8 mouse cellular contexts compared by ENCODE assay signal in genomic region chr15:78172899-78173817, GRCm38 (mm10). TPM values are rescaled to one million over a fixed set of nuclear protein-coding genes. Genes with fewer than 3 reads are reported as not detected.
A peak's percentile ranks its signal among the peaks of the same experiment; 100 is the strongest.
DNase-seq lines count a peak whose midpoint lies in the region; ATAC-seq and TF ChIP-seq lines count a peak whose summit lies in the region.

No protein-coding gene starts in this region.

- H3K4me2 ChIP-seq in embryonic facial prominence, embryonic 12.5 days (replicated peaks): peak overlapping the region; percentile 88
- peak overlapping the region; percentile 93 for H3K4me2 ChIP-seq in hindbrain, embryonic 15.5 days

- 0 out of 2 replicates have a peak, but pooled peaks have one; percentile 0 for ATAC-seq in embryonic facial prominence, embryonic 12.5 days (ENCODE audit: insufficient number of reproducible peaks, insufficient read depth, low FRiP score, low TSS enrichment)
- no peak for ATAC-seq in hindbrain, embryonic 15.5 days (ENCODE audit: low FRiP score, low read depth)
- no peak for ATAC-seq in cerebellum, adult (ENCODE audit: insufficient number of reproducible peaks, low FRiP score, low TSS enrichment)

- H3K9ac ChIP-seq in embryonic facial prominence, embryonic 12.5 days: peak overlapping the region; percentile 79
- H3K9ac ChIP-seq in hindbrain, embryonic 15.5 days: peak overlapping the region; percentile 65

- no peak for DNase-seq in spleen, adult 2 months (ENCODE audit: low read depth in 1 of 2, low spot score in 2 of 2)
- DNase-seq in spleen, postnatal 36 days (ENCODE audit: low spot score in 2 of 2): no peak
- peak; percentile 12 for DNase-seq in lung, postnatal 36 days
- no peak for DNase-seq in B cell, adult 2 months
- no peak for DNase-seq in urinary bladder, postnatal 4 days (ENCODE audit: low spot score in 2 of 2)

- peak overlapping the region; percentile 75 for H3K4me3 ChIP-seq in spleen, adult 2 months (ENCODE audit: extremely low read depth, insufficient read depth, insufficient read length)
- H3K4me3 ChIP-seq in embryonic facial prominence, embryonic 12.5 days: peak overlapping the region; percentile 65
- H3K4me3 ChIP-seq in hindbrain, embryonic 15.5 days: peak overlapping the region; percentile 73

- H3K36me3 ChIP-seq in spleen, adult 2 months (ENCODE audit: control insufficient read depth, insufficient read depth, low read length): no peaks in the 10 kb centered on the region
- no peaks in the 10 kb centered on the region for H3K36me3 ChIP-seq in embryonic facial prominence, embryonic 12.5 days
- no peaks in the 10 kb centered on the region for H3K36me3 ChIP-seq in hindbrain, embryonic 15.5 days

- H3K4me1 ChIP-seq in spleen, adult 2 months (ENCODE audit: control insufficient read depth, insufficient read depth, insufficient read length): peaks cover 20% of the 10 kb centered on the region; the same call in 1 of the 2 replicates
- H3K4me1 ChIP-seq in embryonic facial prominence, embryonic 12.5 days: peaks cover 12% of the 10 kb centered on the region
- peaks cover 42% of the 10 kb centered on the region for H3K4me1 ChIP-seq in hindbrain, embryonic 15.5 days (replicated peaks)

- TF ChIP-seq POLR2A in spleen, adult 2 months (IDR thresholded peaks at IDR 0.05; ENCODE audit: low read depth, low read length): no peak

- TF ChIP-seq CTCF in spleen, adult 2 months (IDR thresholded peaks at IDR 0.05; ENCODE audit: extremely low read depth, insufficient read depth, insufficient read length, insufficient replicate concordance): no peak

- WGBS in spleen, adult 2 months: 25% methylated on average over 26 of the region's 26 CpGs
- WGBS in embryonic facial prominence, embryonic 12.5 days: 28% methylated on average over 26 of the region's 26 CpGs
- 25% methylated on average over 26 of the region's 26 CpGs for WGBS in hindbrain, embryonic 15.5 days

- no peaks in the 10 kb centered on the region for H3K9me3 ChIP-seq in embryonic facial prominence, embryonic 12.5 days
- H3K9me3 ChIP-seq in hindbrain, embryonic 15.5 days: no peaks in the 10 kb centered on the region

- H3K27ac ChIP-seq in spleen, adult 2 months (ENCODE audit: insufficient read depth, low read length): no peak overlapping the region
- H3K27ac ChIP-seq in embryonic facial prominence, embryonic 12.5 days: no peak overlapping the region
- peak overlapping the region; percentile 73 for H3K27ac ChIP-seq in hindbrain, embryonic 15.5 days (replicated peaks)

- H3K27me3 ChIP-seq in spleen, adult 2 months (ENCODE audit: control insufficient read depth, insufficient read depth, low read length): no peaks in the 10 kb centered on the region
- no peaks in the 10 kb centered on the region for H3K27me3 ChIP-seq in embryonic facial prominence, embryonic 12.5 days
- no peaks in the 10 kb centered on the region for H3K27me3 ChIP-seq in hindbrain, embryonic 15.5 days

RNA-seq across cellular contexts. Expression of gene Ift27, which starts 0.7 kb away (rescaled TPM):
- 27.5 and 46.2 TPM in 2 replicates for polyA plus RNA-seq in spleen, adult 2 months (2012; rRNA removed)
- 90.0 and 90.5 TPM in 2 replicates for polyA plus RNA-seq in embryonic facial prominence, embryonic 12.5 days (2016; fragmentation: Nextera tagmentation; extraction: Ambion mirVana)
- polyA plus RNA-seq in hindbrain, embryonic 15.5 days (2015; fragmentation: Nextera tagmentation; extraction: Ambion mirVana): 102 and 109 TPM in 2 replicates

RNA-seq across cellular contexts. Expression of gene Pvalb, which starts 33.0 kb away (rescaled TPM):
- not detected in 2 replicates for polyA plus RNA-seq in spleen, adult 2 months (2012; rRNA removed)
- polyA plus RNA-seq in embryonic facial prominence, embryonic 12.5 days (2016; fragmentation: Nextera tagmentation; extraction: Ambion mirVana): 0.46 and 0.48 TPM in 2 replicates
- 7.6 and 9.0 TPM in 2 replicates for polyA plus RNA-seq in hindbrain, embryonic 15.5 days (2015; fragmentation: Nextera tagmentation; extraction: Ambion mirVana)

RNA-seq across cellular contexts. Expression of gene Cacng2, which starts 53.3 kb away (rescaled TPM):
- polyA plus RNA-seq in spleen, adult 2 months (2012; rRNA removed): not detected in 2 replicates
- 0.03 and 0.13 TPM in 2 replicates for polyA plus RNA-seq in embryonic facial prominence, embryonic 12.5 days (2016; fragmentation: Nextera tagmentation; extraction: Ambion mirVana)
- 16.5 and 17.4 TPM in 2 replicates for polyA plus RNA-seq in hindbrain, embryonic 15.5 days (2015; fragmentation: Nextera tagmentation; extraction: Ambion mirVana)

Comparison
In these comparisons a context has a peak if more than half of its experiments do, and no peak if none do; other contexts are left out.
1. RNA of gene Cacng2, which starts 53.3 kb away (polyA plus RNA-seq): 16.5 to 17.4 TPM in hindbrain, embryonic 15.5 days; 0.03 to 0.13 TPM in embryonic facial prominence, embryonic 12.5 days and not detected in spleen, adult 2 months; every median in the first group is over 10 times any median in the second.
2. Peak in every context shown above with its lines, with median percentiles within 50 percentile points of each other: H3K4me3 ChIP-seq.